Mouse (Mus musculus): ENCODE results near the gene Tspan12.

DNA sequence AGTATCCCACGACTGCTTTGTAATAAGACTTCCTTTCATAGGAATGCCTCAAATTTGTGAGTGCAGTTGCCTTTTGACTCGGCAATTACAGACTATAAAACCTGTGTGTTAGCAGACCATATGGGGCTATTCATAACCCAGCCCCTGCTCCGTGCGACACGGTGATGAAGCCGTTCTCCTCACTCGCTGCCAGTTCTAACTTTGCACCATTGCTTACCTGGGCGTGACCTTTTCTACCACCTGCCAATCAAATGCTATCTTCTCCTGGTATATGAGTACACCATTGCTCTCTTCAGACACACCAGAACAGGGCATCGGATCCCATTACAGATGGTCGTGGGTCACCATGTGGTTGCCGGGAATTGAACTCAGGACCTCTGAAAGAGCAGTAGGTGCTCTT, 64.6 kb downstream of the Tspan12 start:
- TF ChIP-seq MAFK (IDR thresholded peaks at IDR 0.05; ENCODE audit: insufficient read depth, low read depth, low read length) = no peak
- no peak for TF ChIP-seq CHD2 (IDR thresholded peaks at IDR 0.05; ENCODE audit: low read depth, low read length)
- TF ChIP-seq ZNF384 (IDR thresholded peaks at IDR 0.05; ENCODE audit: low read depth, low read length) = no peak
- no peak for TF ChIP-seq ZC3H11A (IDR thresholded peaks at IDR 0.05; ENCODE audit: borderline replicate concordance, low read depth, low read length)
